Mouse (Mus musculus): ENCODE results near the gene Lamc3. TPM values are rescaled to one million over a fixed set of nuclear protein-coding genes. Genes with fewer than 3 reads are reported as not detected.
A peak's percentile ranks its signal among the peaks of the same experiment; 100 is the strongest.
"Not testable (repeated sequence)": the region's sequence is repeated elsewhere in the genome, so short reads cannot be mapped to it uniquely, and the experiment has no call there.

Lamc3 gene
- total RNA-seq, 2 experiments from 2014 or later: 0.62 to 0.95 TPM

DNA sequence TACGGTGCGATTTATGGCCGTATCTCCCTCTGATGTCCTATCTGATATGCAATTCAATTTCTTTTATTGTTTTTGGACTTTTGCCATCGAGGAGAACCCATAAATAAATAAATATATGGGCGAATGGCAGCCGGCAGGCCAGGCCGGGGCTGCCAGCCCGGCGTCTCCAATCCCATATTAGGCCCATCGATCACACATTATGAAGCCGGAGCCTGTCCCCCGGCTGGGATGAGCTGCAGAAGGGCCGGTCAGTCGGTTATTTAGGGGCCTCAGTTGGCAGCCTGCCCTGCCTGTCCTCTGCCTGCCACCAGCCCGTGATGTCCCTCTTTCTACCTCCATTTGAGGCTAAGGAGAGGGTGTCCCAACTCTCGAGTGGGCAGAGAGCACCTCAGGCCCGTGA, 8.5 kb upstream of the Lamc3 start:
- DNase-seq: no peak

DNA sequence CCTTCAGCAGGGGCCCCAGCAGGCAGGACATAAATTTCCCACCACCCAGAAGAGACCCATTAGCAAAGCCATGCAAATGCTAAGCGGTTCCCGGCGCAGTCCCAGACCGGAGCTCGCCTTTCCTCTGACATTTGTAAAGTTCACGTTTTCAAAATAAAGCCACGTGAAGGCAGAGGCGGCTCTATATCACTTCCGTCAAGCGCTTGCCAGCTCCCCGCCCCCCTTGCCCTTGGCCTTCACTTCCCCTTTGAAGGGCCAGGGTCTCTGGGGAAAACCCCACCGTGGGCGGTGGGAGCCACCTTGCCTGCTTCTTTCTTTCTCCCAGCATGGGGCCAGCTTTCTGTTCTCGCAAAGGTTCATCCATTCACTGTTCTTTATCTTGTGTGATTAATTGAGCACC, 6.2 kb upstream of the Lamc3 start:
- DNase-seq: peak; percentile 25

- DNase-seq: no peak
These were observed 4.0 kb upstream of the Lamc3 start for GRCm38 (mm10) chr2:31883061-31883460.

- peak; percentile 44 for DNase-seq
These were observed 2.3 kb upstream of the Lamc3 start for GRCm38 (mm10) chr2:31884806-31885205.

- no peak for DNase-seq
These were observed 1.8 kb downstream of the Lamc3 start for GRCm38 (mm10) chr2:31888871-31889270.

DNA sequence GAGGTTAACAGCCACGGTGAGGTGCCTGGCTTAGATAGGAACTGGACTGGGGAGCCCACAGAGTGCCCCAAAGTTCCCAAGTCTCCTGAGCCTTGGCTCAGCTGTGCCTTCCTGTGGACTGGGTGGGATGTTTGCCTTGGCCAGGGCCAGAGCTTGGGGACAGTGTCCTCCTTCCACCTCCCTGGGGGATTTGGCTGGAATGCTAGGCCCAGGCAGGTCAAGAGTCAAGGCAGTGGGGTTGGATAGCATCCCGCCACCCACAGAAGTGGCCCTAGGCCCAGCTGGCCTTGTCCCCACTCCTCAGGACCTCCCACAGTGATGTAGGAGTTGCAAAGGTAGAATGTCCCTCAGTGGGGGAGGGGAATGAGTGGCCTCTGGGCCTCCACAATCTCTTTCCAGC, 4.1 kb downstream of the Lamc3 start:
- DNase-seq: no peak

DNA sequence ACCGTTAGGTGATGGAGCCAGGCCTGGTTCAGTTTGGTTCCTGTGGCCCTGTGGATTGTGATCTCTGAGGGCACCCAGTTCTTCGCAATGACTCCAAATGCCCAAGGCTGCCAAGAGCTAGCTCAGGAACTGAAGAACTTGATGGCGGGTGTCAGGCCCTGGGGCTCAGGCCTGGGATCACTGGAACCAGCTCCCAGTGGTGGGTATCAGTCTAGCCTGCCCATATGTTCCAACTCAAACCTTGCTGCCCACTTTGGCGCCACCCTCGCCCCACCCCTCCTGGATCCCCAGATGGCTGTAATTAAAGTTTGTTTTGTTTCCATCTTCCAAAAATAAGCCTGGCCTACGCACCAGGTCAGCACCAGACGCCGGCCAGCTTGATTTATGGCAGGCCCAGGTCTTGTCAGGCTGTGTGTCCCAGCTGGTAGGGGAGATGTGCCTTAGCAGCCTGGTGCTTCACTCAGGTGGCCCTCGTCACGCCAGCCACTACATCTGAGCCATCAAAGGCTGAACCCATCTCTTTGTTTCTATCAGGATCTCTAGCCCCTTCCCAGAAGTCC, 6.1 kb downstream of the Lamc3 start:
- no peak for DNase-seq

DNA sequence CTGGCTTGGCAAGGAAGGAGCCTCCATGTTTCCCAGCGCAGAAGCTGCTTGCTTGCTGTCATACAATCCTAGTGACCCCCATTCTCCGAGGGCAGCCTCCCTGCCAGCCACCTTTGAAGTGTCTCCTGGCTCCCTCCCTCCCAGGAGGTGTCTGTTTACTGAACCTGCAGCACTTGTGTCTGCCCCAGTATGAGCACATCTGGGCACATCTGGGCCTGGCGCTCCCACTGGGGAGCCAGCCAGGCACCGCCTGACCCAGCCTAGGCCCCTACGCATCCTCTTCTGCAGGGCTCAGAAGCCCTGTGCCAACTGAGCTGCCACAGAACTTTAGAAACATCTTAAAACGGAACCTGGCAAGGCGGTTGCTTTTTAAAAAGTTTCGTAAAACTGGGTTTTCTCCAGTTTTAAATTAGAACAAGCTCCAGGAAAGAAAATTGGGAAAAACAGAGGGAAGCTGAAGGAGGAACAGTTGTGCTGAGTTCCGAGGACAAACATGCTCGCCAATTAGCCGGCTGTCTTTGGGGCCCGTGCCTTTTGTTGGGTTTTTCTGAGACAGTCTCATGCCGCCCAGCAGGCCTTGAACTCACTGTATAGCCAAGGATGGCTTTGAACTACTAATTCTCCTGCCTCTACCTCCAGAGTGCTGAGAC, 7.3 kb downstream of the Lamc3 start:
- DNase-seq: no peak

- DNase-seq: no peak
These were observed 13.8 kb downstream of the Lamc3 start for GRCm38 (mm10) chr2:31900932-31901331.

- no peak for DNase-seq
These were observed 14.7 kb downstream of the Lamc3 start for GRCm38 (mm10) chr2:31901659-31902362.

DNA sequence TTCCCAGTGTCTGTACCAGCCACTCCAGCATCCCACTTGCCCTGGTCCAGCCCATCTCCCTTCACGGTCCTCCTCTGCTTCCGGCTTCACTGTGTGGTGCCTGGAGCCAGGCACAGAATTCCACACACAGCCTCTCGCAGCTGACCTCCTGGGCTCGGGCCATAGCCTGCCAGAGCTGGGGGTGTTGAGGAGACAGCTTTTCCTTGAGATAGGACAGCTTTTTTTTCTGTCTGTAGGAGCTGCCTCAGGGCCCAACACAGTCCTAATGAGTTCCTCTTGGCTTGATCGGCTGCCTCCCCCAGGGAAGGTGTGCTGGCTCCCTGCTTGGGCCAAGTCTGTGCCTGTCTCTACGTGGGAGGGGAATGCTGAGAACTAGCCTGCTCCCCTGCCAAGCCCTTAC, 17.0 kb downstream of the Lamc3 start:
- peak; percentile 43 for DNase-seq

DNA sequence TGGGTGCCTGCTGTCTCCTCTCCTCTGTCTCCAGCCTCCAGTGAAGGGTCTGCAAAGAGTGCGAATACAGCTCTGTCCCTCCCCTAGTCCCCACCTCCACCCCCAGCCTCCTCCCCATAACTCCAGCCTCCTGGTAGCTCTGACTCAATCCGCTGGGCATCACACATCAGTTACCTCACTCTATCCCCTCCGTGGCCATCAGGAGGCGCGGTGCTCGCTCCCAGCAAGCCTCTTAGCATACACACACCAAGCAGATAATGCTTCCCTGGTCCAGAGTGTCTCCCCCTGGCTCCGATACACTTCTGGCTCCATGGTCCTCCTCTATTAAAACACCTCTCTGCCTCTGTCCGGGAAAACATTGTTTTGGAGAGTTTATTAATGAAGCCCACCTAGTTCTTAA, 17.5 kb downstream of the Lamc3 start:
- DNase-seq: peak; percentile 39

DNA sequence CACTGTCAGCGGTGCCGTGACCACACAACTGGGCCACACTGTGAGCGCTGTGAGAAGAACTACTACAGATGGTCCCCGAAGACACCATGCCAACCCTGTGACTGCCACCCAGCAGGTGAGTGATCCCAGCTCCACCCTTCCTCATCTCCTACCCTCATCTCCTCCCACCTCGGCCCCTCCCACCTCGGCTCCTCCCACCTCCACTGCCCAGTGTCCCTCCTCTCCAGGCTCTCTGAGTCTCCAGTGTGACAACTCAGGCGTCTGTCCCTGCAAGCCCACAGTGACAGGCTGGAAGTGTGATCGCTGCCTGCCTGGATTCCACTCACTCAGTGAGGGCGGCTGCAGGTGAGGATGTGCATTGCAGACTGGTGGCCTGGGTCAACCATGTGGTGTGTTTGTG, 18.6 kb downstream of the Lamc3 start:
- DNase-seq: no peak

- no peak for DNase-seq
These were observed 19.3 kb downstream of the Lamc3 start for GRCm38 (mm10) chr2:31906407-31906806.

- DNase-seq: peak; percentile 27
These were observed 25.5 kb downstream of the Lamc3 start for GRCm38 (mm10) chr2:31912575-31912974.

DNA sequence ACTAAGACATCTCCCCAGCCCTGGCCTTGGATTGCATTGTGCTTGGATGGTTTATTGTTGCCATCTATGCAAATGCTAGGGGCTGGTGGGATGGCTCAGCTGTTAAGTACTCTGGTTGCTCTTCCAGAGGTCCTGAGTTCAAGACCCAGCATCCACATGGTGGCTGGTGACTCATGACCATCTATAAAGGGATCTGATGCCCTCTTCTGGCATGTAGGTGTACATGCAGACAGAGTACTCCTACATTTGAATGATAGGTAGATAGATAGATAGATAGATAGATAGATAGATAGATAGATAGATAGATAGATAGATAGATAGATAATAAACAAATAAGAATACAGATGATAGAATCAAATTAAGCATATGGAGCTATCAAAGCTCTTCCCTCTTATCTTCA, 27.1 kb downstream of the Lamc3 start:
- DNase-seq: not testable (repeated sequence)

DNA sequence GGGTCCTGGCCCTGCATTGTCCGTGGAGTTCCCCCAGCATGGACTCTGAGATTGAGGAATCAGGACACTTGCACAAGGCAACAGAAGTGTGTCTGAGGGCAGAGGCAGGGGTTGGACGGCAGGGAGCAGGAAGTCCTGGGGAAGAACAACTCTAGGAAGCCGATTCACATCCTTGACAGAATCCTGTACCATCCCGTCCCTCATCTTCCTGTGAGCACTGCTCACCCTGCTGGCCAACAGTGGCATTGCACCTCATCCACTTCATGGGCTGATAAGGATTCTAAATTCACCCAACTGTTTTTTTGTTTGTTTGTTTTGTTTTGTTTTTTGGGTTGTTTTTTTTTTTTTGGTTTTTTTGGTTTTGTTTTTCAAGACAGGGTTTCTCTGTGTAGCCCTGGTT, 28.0 kb downstream of the Lamc3 start:
- peak; percentile 89 for DNase-seq

DNA sequence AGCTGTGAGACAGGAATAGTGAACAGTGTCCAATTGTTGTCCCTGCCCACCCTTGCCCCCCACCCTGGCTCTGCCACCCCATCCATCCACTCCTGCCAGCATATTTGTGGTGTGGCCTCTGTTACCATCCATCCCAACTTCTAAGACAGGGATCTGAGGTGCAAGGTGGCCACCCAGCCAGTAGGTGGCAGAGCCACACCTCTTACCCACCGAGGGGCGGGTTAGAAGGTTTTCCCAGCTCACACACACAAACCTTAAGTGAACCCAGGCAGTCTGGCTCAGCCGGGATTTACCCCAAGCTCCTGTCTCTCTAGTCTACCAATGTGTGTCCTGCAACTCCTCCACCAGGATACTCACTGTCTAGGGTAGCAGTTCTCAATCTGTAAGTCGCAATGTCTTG, 30.5 kb downstream of the Lamc3 start:
- peak; percentile 63 for DNase-seq

GRCm38 (mm10) chr2:31923645-31924044, 36.6 kb downstream of the Lamc3 start:
- DNase-seq: no peak

DNA sequence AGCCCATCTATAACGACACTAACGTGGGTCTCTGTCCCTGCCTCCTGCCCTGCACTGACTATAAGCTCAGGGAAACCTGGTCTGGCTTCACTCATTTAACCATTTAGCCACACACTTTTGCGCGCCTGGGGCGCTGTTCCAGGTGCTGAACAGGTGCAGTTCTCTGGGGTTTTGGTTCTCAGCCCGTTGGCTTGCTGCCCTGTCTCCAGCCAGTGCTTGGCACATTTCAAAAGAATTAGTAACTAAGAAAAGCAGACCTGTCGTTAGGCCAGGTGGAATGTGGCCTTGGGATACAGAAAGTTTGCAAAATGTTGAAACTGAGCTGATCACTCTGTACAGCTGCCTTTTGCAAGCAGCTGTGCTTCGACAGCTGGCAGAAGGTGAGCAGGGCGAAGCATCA, 37.7 kb downstream of the Lamc3 start:
- DNase-seq: peak; percentile 33

DNA sequence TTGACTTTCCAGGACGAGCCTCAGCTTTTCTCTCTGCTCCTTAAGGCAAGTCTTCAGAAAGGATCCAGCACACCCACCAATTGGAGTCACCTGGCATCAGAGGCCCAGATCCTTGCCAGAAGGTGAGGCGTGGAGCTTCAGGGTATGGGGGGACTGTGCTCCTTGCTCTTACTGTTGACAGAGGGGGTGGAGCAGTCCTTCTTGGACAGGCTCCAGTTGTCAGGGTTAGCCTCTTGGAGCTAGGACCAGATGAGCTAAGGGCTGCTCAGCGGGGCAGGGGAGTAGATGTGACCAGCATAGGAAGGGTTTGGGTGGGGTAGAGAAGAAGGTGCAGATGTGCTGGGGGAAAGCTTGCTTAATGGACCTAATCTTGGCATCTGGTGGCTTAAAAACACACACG, 38.8 kb downstream of the Lamc3 start:
- DNase-seq: no peak

- no peak for DNase-seq
These were observed 42.6 kb downstream of the Lamc3 start for GRCm38 (mm10) chr2:31929664-31930063.

- DNase-seq: no peak
These were observed 47.5 kb downstream of the Lamc3 start for GRCm38 (mm10) chr2:31934551-31934950.

DNA sequence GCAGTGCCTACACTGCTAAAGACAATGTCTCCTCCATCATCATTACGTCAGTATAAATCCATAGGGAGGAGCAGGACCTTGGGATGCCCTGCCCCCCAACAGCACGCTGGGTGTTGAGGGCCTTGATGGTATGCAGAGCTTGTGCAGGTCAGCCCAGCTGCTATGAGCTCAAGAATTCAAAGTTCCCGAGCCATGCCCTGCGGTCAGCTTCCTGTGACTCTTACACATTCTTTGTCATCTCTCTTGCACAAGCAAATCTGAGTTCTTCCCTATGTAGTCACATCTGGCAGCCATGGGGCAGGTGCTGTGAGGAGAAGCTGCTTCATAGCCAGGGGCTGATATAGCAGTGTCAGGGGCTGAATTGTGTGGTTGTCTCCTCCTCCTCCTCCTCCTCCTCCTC, 48.0 kb downstream of the Lamc3 start:
- DNase-seq: no peak

Measured in heart, postnatal 4 days (tissue).